Mouse (Mus musculus): ENCODE data around the gene Tcf15.

The Tcf15 gene

GRCm38 (mm10) chr2:152117694-152118093 lies 25.7 kb upstream of the Tcf15 start:
- in situ Hi-C loops (cut with MboI; ENCODE audit: unreplicated experiment in 2 of 2), result loop anchor here in 1 of 2 experiments (5.0 kb wide), 1 partner anchor 80 kb away; no protein-coding TSS in a partner anchor

- in situ Hi-C loops (cut with MboI; ENCODE audit: unreplicated experiment in 2 of 2), result loop anchor here in 1 of 2 experiments (5.0 kb wide), 1 partner anchor 78 kb away; no protein-coding TSS in a partner anchor
These were observed 24.0 kb upstream of the Tcf15 start for GRCm38 (mm10) chr2:152119228-152119865.

GRCm38 (mm10) chr2:152122896-152123295 lies 20.5 kb upstream of the Tcf15 start:
- in situ Hi-C loops (cut with MboI; ENCODE audit: unreplicated experiment in 2 of 2), result no loop called here

- in situ Hi-C loops (cut with MboI; ENCODE audit: unreplicated experiment in 2 of 2), result no loop called here
These were observed 14.8 kb upstream of the Tcf15 start for GRCm38 (mm10) chr2:152128597-152128996.

- in situ Hi-C loops (cut with MboI; ENCODE audit: unreplicated experiment in 2 of 2), result no loop called here
These were observed 13.6 kb upstream of the Tcf15 start for GRCm38 (mm10) chr2:152129778-152130177.

GRCm38 (mm10) chr2:152132016-152132415 lies 11.3 kb upstream of the Tcf15 start:
- in situ Hi-C loops (cut with MboI; ENCODE audit: unreplicated experiment in 2 of 2), result no loop called here

- in situ Hi-C loops (cut with MboI; ENCODE audit: unreplicated experiment in 2 of 2), result no loop called here
These were observed 10.7 kb upstream of the Tcf15 start for GRCm38 (mm10) chr2:152132691-152133090.

- in situ Hi-C loops (cut with MboI; ENCODE audit: unreplicated experiment in 2 of 2), result no loop called here
These were observed 4.0 kb upstream of the Tcf15 start for GRCm38 (mm10) chr2:152139191-152139987.

GRCm38 (mm10) chr2:152140941-152141340 lies 2.4 kb upstream of the Tcf15 start:
- in situ Hi-C loops (cut with MboI; ENCODE audit: unreplicated experiment in 2 of 2), result no loop called here

- in situ Hi-C loops (cut with MboI; ENCODE audit: unreplicated experiment in 2 of 2), result no loop called here
These were observed 1.9 kb upstream of the Tcf15 start for GRCm38 (mm10) chr2:152141491-152141890.

GRCm38 (mm10) chr2:152142046-152142445 lies 1.3 kb upstream of the Tcf15 start:
- in situ Hi-C loops (cut with MboI; ENCODE audit: unreplicated experiment in 2 of 2), result no loop called here

GRCm38 (mm10) chr2:152142571-152142970 lies 790 bp upstream of the Tcf15 start:
- in situ Hi-C loops (cut with MboI; ENCODE audit: unreplicated experiment in 2 of 2), result no loop called here

- in situ Hi-C loops (cut with MboI; ENCODE audit: unreplicated experiment in 2 of 2), result no loop called here
These were observed 743 bp downstream of the Tcf15 start for GRCm38 (mm10) chr2:152144158-152144450.

- in situ Hi-C loops (cut with MboI; ENCODE audit: unreplicated experiment in 2 of 2), result no loop called here
These were observed 1.1 kb downstream of the Tcf15 start for GRCm38 (mm10) chr2:152144501-152144900.

GRCm38 (mm10) chr2:152145711-152146110 lies 2.4 kb downstream of the Tcf15 start:
- in situ Hi-C loops (cut with MboI; ENCODE audit: unreplicated experiment in 2 of 2), result no loop called here

- in situ Hi-C loops (cut with MboI; ENCODE audit: unreplicated experiment in 2 of 2), result no loop called here
These were observed 3.7 kb downstream of the Tcf15 start for GRCm38 (mm10) chr2:152147079-152147478.

- in situ Hi-C loops (cut with MboI; ENCODE audit: unreplicated experiment in 2 of 2), result no loop called here
These were observed 5.3 kb downstream of the Tcf15 start for GRCm38 (mm10) chr2:152148675-152149074.

GRCm38 (mm10) chr2:152149891-152150290 lies 6.5 kb downstream of the Tcf15 start:
- in situ Hi-C loops (cut with MboI; ENCODE audit: unreplicated experiment in 2 of 2), result no loop called here

- in situ Hi-C loops (cut with MboI; ENCODE audit: unreplicated experiment in 2 of 2), result no loop called here
These were observed 7.0 kb downstream of the Tcf15 start for GRCm38 (mm10) chr2:152150373-152150772.

GRCm38 (mm10) chr2:152153361-152153760 lies 10.0 kb downstream of the Tcf15 start:
- in situ Hi-C loops (cut with MboI; ENCODE audit: unreplicated experiment in 2 of 2), result no loop called here

GRCm38 (mm10) chr2:152155414-152156208 lies 12.2 kb downstream of the Tcf15 start:
- in situ Hi-C loops (cut with MboI; ENCODE audit: unreplicated experiment in 2 of 2), result no loop called here
